ENCODE assay signal across 16 mouse cellular contexts in the genomic region with DNA sequence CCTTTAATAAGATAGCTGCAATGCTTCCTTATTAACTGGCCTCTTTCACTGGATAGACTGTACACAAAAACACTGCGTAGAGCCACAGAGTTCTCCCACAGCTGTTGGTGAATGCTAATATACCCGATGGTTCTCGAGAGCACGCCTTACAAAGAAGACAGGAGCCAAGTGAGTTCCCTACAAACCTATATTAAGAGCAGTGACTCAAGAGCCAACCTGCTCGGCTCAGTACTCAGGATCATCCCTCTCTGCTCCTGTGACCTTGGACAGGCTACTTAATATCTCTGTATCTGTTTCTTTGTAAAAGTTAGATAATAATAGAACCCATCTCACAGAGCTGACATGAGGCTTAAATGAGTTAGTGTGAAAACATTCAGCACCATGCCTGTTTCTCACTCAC.
"Had no signal": no experiment of that assay in that cellular context is flagged by ENCODE, and none has a peak within 500 bp of the region (broad histone marks: within the 10 kb centered on the region; RNA-seq: fewer than 3 reads in every experiment).

No protein-coding gene starts in this region.

- H3K9me3 ChIP-seq: midbrain, embryonic 10.5 days; midbrain, embryonic 12.5 days; neural tube, embryonic 13.5 days; neural tube, embryonic 15.5 days had no signal

- H3K9ac ChIP-seq: lung, embryonic 14.5 days; midbrain, embryonic 12.5 days; neural tube, embryonic 13.5 days; neural tube, embryonic 15.5 days had no signal

- H3K4me3 ChIP-seq: midbrain, embryonic 10.5 days; midbrain, embryonic 12.5 days; myocyte; neural tube, embryonic 13.5 days; neural tube, embryonic 15.5 days had no signal

- ATAC-seq: midbrain, embryonic 16.5 days had no signal

- H3K27ac ChIP-seq: midbrain, embryonic 10.5 days; midbrain, embryonic 12.5 days; neural tube, embryonic 13.5 days; neural tube, embryonic 15.5 days had no signal

- DNase-seq: lung, adult 18-20 months; lung, embryonic 14.5 days; lung, postnatal 10 days; lung, postnatal 4 days; midbrain, embryonic 14.5 days; right cerebral cortex, postnatal 14 days; spleen, adult 18-20 months; thymus, adult 18-20 months; thymus, postnatal 14 days; thymus, postnatal 36 days had no signal

- H3K4me2 ChIP-seq: lung, embryonic 14.5 days; midbrain, embryonic 12.5 days; neural tube, embryonic 13.5 days; neural tube, embryonic 15.5 days had no signal

- H3K4me1 ChIP-seq: midbrain, embryonic 10.5 days; midbrain, embryonic 12.5 days; neural tube, embryonic 13.5 days; neural tube, embryonic 15.5 days had no signal

- H3K27me3 ChIP-seq: midbrain, embryonic 12.5 days; neural tube, embryonic 13.5 days; neural tube, embryonic 15.5 days had no signal
